Mouse (Mus musculus): Measurements from ENCODE around the gene Cflar. TPM values are rescaled to one million over a fixed set of nuclear protein-coding genes. Genes with fewer than 3 reads are reported as not detected.

Cflar gene
- polyA plus RNA-seq, 1 experiment from 2014 or later, result 25.6 TPM

- Histone ChIP-seq H3K36me3 (ENCODE audit: control insufficient read depth, insufficient read depth, low read length) (peaks cover 10% of the 10 kb centered on the region; the same call in 1 of the 2 replicates), H3K9ac (ENCODE audit: low read length) (no peak overlapping the region), H3K4me3 (ENCODE audit: low read depth, low read length) (no peak overlapping the region), H3K4me2 (ENCODE audit: low read depth, severe bottlenecking) (no peak overlapping the region), H3K9me3 (ENCODE audit: control insufficient read depth, low read length) (no peaks in the 10 kb centered on the region), H3K4me1 (ENCODE audit: control insufficient read depth, insufficient read depth, low read length) (peaks cover 4% of the 10 kb centered on the region; the same call in 1 of the 2 replicates), H3K27me3 (ENCODE audit: control insufficient read depth, insufficient read depth, low read length) (no peaks in the 10 kb centered on the region), H3K27ac (replicated peaks; ENCODE audit: low read depth, low read length) (no peak overlapping the region)
- ATAC-seq (ENCODE audit: insufficient number of reproducible peaks, low FRiP score, low TSS enrichment, low read depth) (no peak), DNase-seq (ENCODE audit: low spot score) (no peak)
- WGBS, result 83% methylated on average over 10 of the region's 10 CpGs
These were observed 16.7 kb downstream of the Cflar start for GRCm38 (mm10) chr1:58727747-58728589.

GRCm38 (mm10) chr1:58728590-58728868 lies 17.2 kb downstream of the Cflar start:
- ATAC-seq (ENCODE audit: insufficient number of reproducible peaks, low FRiP score, low TSS enrichment, low read depth) (no peak), DNase-seq (ENCODE audit: low spot score) (no peak)
- Histone ChIP-seq H3K9me3 (ENCODE audit: control insufficient read depth, low read length) (no peaks in the 10 kb centered on the region), H3K27ac (replicated peaks; ENCODE audit: low read depth, low read length) (no peak overlapping the region), H3K4me1 (ENCODE audit: control insufficient read depth, insufficient read depth, low read length) (no peaks in the 10 kb centered on the region), H3K4me2 (ENCODE audit: low read depth, severe bottlenecking) (no peak overlapping the region), H3K27me3 (ENCODE audit: control insufficient read depth, insufficient read depth, low read length) (no peaks in the 10 kb centered on the region), H3K36me3 (ENCODE audit: control insufficient read depth, insufficient read depth, low read length) (peaks cover 10% of the 10 kb centered on the region; the same call in 1 of the 2 replicates), H3K4me3 (ENCODE audit: low read depth, low read length) (no peak overlapping the region), H3K9ac (ENCODE audit: low read length) (no peak overlapping the region)
- 88% methylated on average over 3 of the region's 3 CpGs for WGBS

- Histone ChIP-seq H3K36me3 (ENCODE audit: control insufficient read depth, insufficient read depth, low read length) (peaks cover 11% of the 10 kb centered on the region; the same call in 1 of the 2 replicates), H3K4me2 (ENCODE audit: low read depth, severe bottlenecking) (no peak overlapping the region), H3K4me3 (ENCODE audit: low read depth, low read length) (no peak overlapping the region), H3K9ac (ENCODE audit: low read length) (no peak overlapping the region), H3K4me1 (ENCODE audit: control insufficient read depth, insufficient read depth, low read length) (no peaks in the 10 kb centered on the region), H3K27ac (replicated peaks; ENCODE audit: low read depth, low read length) (no peak overlapping the region), H3K27me3 (ENCODE audit: control insufficient read depth, insufficient read depth, low read length) (no peaks in the 10 kb centered on the region), H3K9me3 (ENCODE audit: control insufficient read depth, low read length) (no peaks in the 10 kb centered on the region)
- ATAC-seq (ENCODE audit: insufficient number of reproducible peaks, low FRiP score, low TSS enrichment, low read depth) (no peak), DNase-seq (ENCODE audit: low spot score) (no peak)
- 95% methylated on average over 2 of the region's 2 CpGs for WGBS
These were observed 22.3 kb downstream of the Cflar start for GRCm38 (mm10) chr1:58733636-58734035.

- Histone ChIP-seq H3K27ac (replicated peaks; ENCODE audit: low read depth, low read length) (no peak overlapping the region), H3K36me3 (ENCODE audit: control insufficient read depth, insufficient read depth, low read length) (peaks cover 9% of the 10 kb centered on the region; the same call in 1 of the 2 replicates), H3K4me3 (ENCODE audit: low read depth, low read length) (no peak overlapping the region), H3K4me1 (ENCODE audit: control insufficient read depth, insufficient read depth, low read length) (no peaks in the 10 kb centered on the region), H3K9me3 (ENCODE audit: control insufficient read depth, low read length) (no peaks in the 10 kb centered on the region), H3K9ac (ENCODE audit: low read length) (no peak overlapping the region), H3K4me2 (ENCODE audit: low read depth, severe bottlenecking) (no peak overlapping the region), H3K27me3 (ENCODE audit: control insufficient read depth, insufficient read depth, low read length) (no peaks in the 10 kb centered on the region)
- ATAC-seq (ENCODE audit: insufficient number of reproducible peaks, low FRiP score, low TSS enrichment, low read depth), result no peak
- 94% methylated on average over 11 of the region's 11 CpGs for WGBS
- DNase-seq (ENCODE audit: low spot score), result no peak
These were observed 23.0 kb downstream of the Cflar start for GRCm38 (mm10) chr1:58734043-58734920.

- H3K27ac ChIP-seq (replicated peaks; ENCODE audit: low read depth, low read length), result no peak overlapping the region
- no peaks in the 10 kb centered on the region for H3K27me3 ChIP-seq (ENCODE audit: control insufficient read depth, insufficient read depth, low read length)
- no peaks in the 10 kb centered on the region for H3K4me1 ChIP-seq (ENCODE audit: control insufficient read depth, insufficient read depth, low read length)
- ATAC-seq (ENCODE audit: insufficient number of reproducible peaks, low FRiP score, low TSS enrichment, low read depth), result no peak
- WGBS, result 88% methylated on average over 7 of the region's 7 CpGs
- no peaks in the 10 kb centered on the region for H3K9me3 ChIP-seq (ENCODE audit: control insufficient read depth, low read length)
- H3K36me3 ChIP-seq (ENCODE audit: control insufficient read depth, insufficient read depth, low read length), result peaks cover 11% of the 10 kb centered on the region; the same call in 1 of the 2 replicates
- no peak for DNase-seq (ENCODE audit: low spot score)
- H3K4me3 ChIP-seq (ENCODE audit: low read depth, low read length), result no peak overlapping the region
- H3K9ac ChIP-seq (ENCODE audit: low read length), result no peak overlapping the region
- H3K4me2 ChIP-seq (ENCODE audit: low read depth, severe bottlenecking), result no peak overlapping the region
These were observed 24.7 kb downstream of the Cflar start for GRCm38 (mm10) chr1:58735962-58736361.

- Histone ChIP-seq H3K9ac (ENCODE audit: low read length) (no peak overlapping the region), H3K27ac (replicated peaks; ENCODE audit: low read depth, low read length) (no peak overlapping the region), H3K27me3 (ENCODE audit: control insufficient read depth, insufficient read depth, low read length) (no peaks in the 10 kb centered on the region), H3K4me3 (ENCODE audit: low read depth, low read length) (no peak overlapping the region), H3K4me2 (ENCODE audit: low read depth, severe bottlenecking) (no peak overlapping the region), H3K36me3 (ENCODE audit: control insufficient read depth, insufficient read depth, low read length) (peaks cover 12% of the 10 kb centered on the region; the same call in 1 of the 2 replicates), H3K9me3 (ENCODE audit: control insufficient read depth, low read length) (no peaks in the 10 kb centered on the region), H3K4me1 (ENCODE audit: control insufficient read depth, insufficient read depth, low read length) (no peaks in the 10 kb centered on the region)
- WGBS, result 95% methylated on average over 22 of the region's 22 CpGs
- no peak for ATAC-seq (ENCODE audit: insufficient number of reproducible peaks, low FRiP score, low TSS enrichment, low read depth)
- no peak for DNase-seq (ENCODE audit: low spot score)
These were observed 25.7 kb downstream of the Cflar start for GRCm38 (mm10) chr1:58736968-58737367.

- peaks cover 12% of the 10 kb centered on the region; the same call in 1 of the 2 replicates for H3K36me3 ChIP-seq (ENCODE audit: control insufficient read depth, insufficient read depth, low read length)
These were observed 28.2 kb downstream of the Cflar start for GRCm38 (mm10) chr1:58739529-58739928.

GRCm38 (mm10) chr1:58742571-58743021 lies 31.3 kb downstream of the Cflar start:
- Histone ChIP-seq H3K9ac (ENCODE audit: low read length) (no peak overlapping the region), H3K27me3 (ENCODE audit: control insufficient read depth, insufficient read depth, low read length) (no peaks in the 10 kb centered on the region), H3K27ac (replicated peaks; ENCODE audit: low read depth, low read length) (no peak overlapping the region), H3K9me3 (ENCODE audit: control insufficient read depth, low read length) (no peaks in the 10 kb centered on the region), H3K4me1 (ENCODE audit: control insufficient read depth, insufficient read depth, low read length) (no peaks in the 10 kb centered on the region), H3K4me2 (ENCODE audit: low read depth, severe bottlenecking) (no peak overlapping the region), H3K4me3 (ENCODE audit: low read depth, low read length) (no peak overlapping the region), H3K36me3 (ENCODE audit: control insufficient read depth, insufficient read depth, low read length) (peaks cover 11% of the 10 kb centered on the region; the same call in 1 of the 2 replicates)
- ATAC-seq (ENCODE audit: insufficient number of reproducible peaks, low FRiP score, low TSS enrichment, low read depth) (no peak), DNase-seq (ENCODE audit: low spot score) (no peak)
- 70% methylated on average over 5 of the region's 5 CpGs for WGBS

More at GRCm38 (mm10) chr1:58739529-58739928, 28.2 kb downstream of the Cflar start:
- WGBS, result 97% methylated on average over 7 of the region's 7 CpGs
- Histone ChIP-seq H3K4me2 (ENCODE audit: low read depth, severe bottlenecking) (no peak overlapping the region), H3K27ac (replicated peaks; ENCODE audit: low read depth, low read length) (no peak overlapping the region), H3K9ac (ENCODE audit: low read length) (no peak overlapping the region), H3K4me3 (ENCODE audit: low read depth, low read length) (no peak overlapping the region), H3K27me3 (ENCODE audit: control insufficient read depth, insufficient read depth, low read length) (no peaks in the 10 kb centered on the region), H3K4me1 (ENCODE audit: control insufficient read depth, insufficient read depth, low read length) (no peaks in the 10 kb centered on the region), H3K9me3 (ENCODE audit: control insufficient read depth, low read length) (no peaks in the 10 kb centered on the region)
- ATAC-seq (ENCODE audit: insufficient number of reproducible peaks, low FRiP score, low TSS enrichment, low read depth) (no peak), DNase-seq (ENCODE audit: low spot score) (no peak)

Measured in limb, embryonic 11.5 days (tissue).